Mouse (Mus musculus) cerebellum, postnatal 25 days (tissue): ENCODE data around the gene Ctps2.

Experiments used
- DNase-seq, 2 experiments: peaks; one replicate each; pipeline ENCODE4 v3.0.0; 2021; ENCODE audit warnings: mixed read lengths in 2 of 2

Gene Ctps2

GRCm38 (mm10) chrX:162986876-162987495, 85.9 kb downstream of the Ctps2 start:
- no peak for DNase-seq

- DNase-seq: no peak
These were observed 90.4 kb downstream of the Ctps2 start for GRCm38 (mm10) chrX:162991396-162991795.

- DNase-seq: peak in 1 of 2 experiments; percentile 7
These were observed 91.1 kb downstream of the Ctps2 start for GRCm38 (mm10) chrX:162992121-162992520.

GRCm38 (mm10) chrX:163027864-163028263, 126.8 kb downstream of the Ctps2 start:
- DNase-seq: no peak

GRCm38 (mm10) chrX:163038767-163039166, 137.7 kb downstream of the Ctps2 start:
- no peak for DNase-seq

GRCm38 (mm10) chrX:163042771-163043170, 141.7 kb downstream of the Ctps2 start:
- DNase-seq: no peak

GRCm38 (mm10) chrX:163063936-163064335, 162.9 kb downstream of the Ctps2 start:
- DNase-seq: no peak
